Mouse (Mus musculus) kidney, embryonic 16.5 days (tissue): ENCODE measurements around the gene Smg9. TPM values are rescaled to one million over a fixed set of nuclear protein-coding genes. Genes with fewer than 3 reads are reported as not detected.

Experiments used
- ATAC-seq: fragments of 200-750 bp; cut with Nextera tagmentation; 2 replicates; pipeline ENCODE4 v1.8.0; 2017; ENCODE audit warnings: moderate TSS enrichment; ENCODE audit not compliant: low FRiP score, low TSS enrichment
- H3K27ac ChIP-seq: fragments of 300-500 bp; sonication (generic); 2 replicates; pipeline ENCODE4 v1.5.1; 2014; ENCODE audit warnings: low read length
- H3K27me3 ChIP-seq: fragments of 300-500 bp; sonication (generic); 2 replicates; pipeline ENCODE4 v1.6.1; 2014; ENCODE audit warnings: low read length, control low read depth, mixed read lengths; ENCODE audit not compliant: insufficient read depth
- H3K36me3 ChIP-seq: fragments of 300-500 bp; sonication (generic); 2 replicates; pipeline ENCODE4 v1.6.1; 2014; ENCODE audit warnings: low read length, control low read depth, mixed read lengths; ENCODE audit not compliant: insufficient read depth
- H3K4me1 ChIP-seq: fragments of 300-500 bp; sonication (generic); 2 replicates; pipeline ENCODE4 v1.6.1; 2014; ENCODE audit warnings: low read length, control low read depth, mixed read lengths; ENCODE audit not compliant: insufficient read depth
- H3K4me2 ChIP-seq: fragments of 300-500 bp; sonication (generic); replicated peaks from 2 replicates; pipeline ENCODE4 v1.6.1; 2014; ENCODE audit warnings: low read depth, low read length
- H3K4me3 ChIP-seq: fragments of 300-500 bp; sonication (generic); 2 replicates; pipeline ENCODE4 v1.5.1; 2014; ENCODE audit warnings: mild to moderate bottlenecking, low read length
- H3K9ac ChIP-seq: fragments of 300-500 bp; sonication (generic); replicated peaks from 2 replicates; pipeline ENCODE4 v1.6.1; 2014; ENCODE audit warnings: low read length
- H3K9me3 ChIP-seq: fragments of 300-500 bp; sonication (generic); 2 replicates; pipeline ENCODE4 v1.6.1; 2016; ENCODE audit warnings: low read length, control low read depth
- WGBS: fragments of 180-500 bp; shearing (Covaris S2); extraction: QIAGEN DNeasy Blood & Tissue Kit; methylation state at CpG from one replicate; pipeline ENCODE4 v1.1.7; 2014; 5-methylcytosine and 5-hydroxymethylcytosine counted together
- polyA plus RNA-seq: library from polyadenylated mRNA; unstranded; fragments of >200 nt; fragmentation: Nextera tagmentation; extraction: Ambion mirVana; gene quantifications from 2 replicates; pipeline ENCODE4 v1.2.1, GENCODE M21; 2015

The Smg9 gene
- polyA plus RNA-seq, 1 experiment from 2014 or later: 28.3 TPM

DNA sequence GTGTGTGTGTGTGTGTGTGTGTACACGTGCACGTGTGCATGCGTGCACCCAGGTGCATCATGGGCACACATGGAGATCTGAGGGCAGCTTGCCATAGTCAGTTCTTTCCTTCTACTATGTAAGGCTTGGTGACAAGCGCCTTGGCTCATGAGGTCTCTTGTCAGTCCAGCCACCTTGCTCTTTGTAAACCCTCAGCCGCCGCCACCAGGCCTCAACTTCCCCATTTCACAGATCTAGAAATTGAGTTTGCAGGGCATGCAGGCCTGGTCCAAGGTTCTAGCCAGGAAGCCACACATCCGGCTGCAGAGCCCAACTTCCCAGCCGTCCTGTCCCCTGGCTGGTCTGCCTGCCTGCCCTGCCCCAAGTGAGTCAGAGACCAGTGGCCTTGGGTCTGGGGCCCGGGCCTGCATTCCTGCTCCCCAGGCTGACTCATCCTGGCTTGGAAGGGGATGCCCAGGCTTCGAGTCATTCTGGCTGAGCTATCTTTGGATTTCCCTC lies 12.3 kb upstream of the Smg9 start:
- ATAC-seq: no peak
- no peak overlapping the region for H3K4me3 ChIP-seq

DNA sequence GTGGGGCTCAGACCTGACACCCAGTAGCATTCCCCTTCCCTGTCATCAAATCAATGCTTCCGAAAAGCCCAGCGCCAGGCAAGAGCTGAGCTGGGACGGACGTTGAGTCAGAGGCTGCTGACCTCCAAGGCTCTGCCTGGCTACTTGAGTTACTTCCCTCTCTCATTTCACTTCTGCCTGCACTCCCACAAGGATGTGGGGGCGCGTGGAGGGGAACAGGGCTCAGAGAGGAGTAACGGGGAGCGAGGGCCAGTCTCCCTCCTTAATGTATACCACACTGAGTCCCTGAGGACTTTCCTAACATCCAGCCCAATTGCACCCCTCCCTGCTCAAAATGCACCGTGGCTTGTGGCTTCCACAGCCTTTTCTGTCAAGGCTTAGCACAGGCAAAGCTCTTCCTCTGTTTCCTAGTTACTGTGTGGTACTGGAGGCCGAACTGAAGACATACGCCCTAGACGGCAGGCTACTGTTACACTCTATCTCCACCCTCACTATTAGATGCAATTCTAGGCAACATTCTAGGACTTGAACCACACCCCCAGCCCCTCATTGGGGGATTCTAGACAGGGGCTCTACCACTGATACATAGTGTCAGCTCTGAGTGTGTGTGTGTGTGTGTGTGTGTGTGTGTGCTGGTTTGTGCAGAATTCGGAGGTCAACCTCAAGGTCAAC lies 9.8 kb upstream of the Smg9 start:
- Histone ChIP-seq H3K36me3 (no peaks in the 10 kb centered on the region), H3K4me2 (no peak overlapping the region; the same call in 1 of the 2 replicates), H3K4me1 (peaks cover 34% of the 10 kb centered on the region), H3K4me3 (no peak overlapping the region), H3K9me3 (no peaks in the 10 kb centered on the region), H3K27ac (peak overlapping the region; percentile 67), H3K9ac (no peak overlapping the region), H3K27me3 (no peaks in the 10 kb centered on the region)
- ATAC-seq: 0 out of 2 replicates have a peak, but pooled peaks have one; percentile 24
- 31% methylated on average over 13 of the region's 13 CpGs for WGBS

More for the DNA sequence above, 12.3 kb upstream of the Smg9 start:
- no peak overlapping the region for H3K4me2 ChIP-seq
- WGBS: 82% methylated on average over 10 of the region's 10 CpGs
- no peak overlapping the region for H3K27ac ChIP-seq
- no peaks in the 10 kb centered on the region for H3K36me3 ChIP-seq
- H3K9me3 ChIP-seq: no peaks in the 10 kb centered on the region
- no peak overlapping the region for H3K9ac ChIP-seq
- peaks cover 29% of the 10 kb centered on the region for H3K4me1 ChIP-seq
- H3K27me3 ChIP-seq: no peaks in the 10 kb centered on the region

DNA sequence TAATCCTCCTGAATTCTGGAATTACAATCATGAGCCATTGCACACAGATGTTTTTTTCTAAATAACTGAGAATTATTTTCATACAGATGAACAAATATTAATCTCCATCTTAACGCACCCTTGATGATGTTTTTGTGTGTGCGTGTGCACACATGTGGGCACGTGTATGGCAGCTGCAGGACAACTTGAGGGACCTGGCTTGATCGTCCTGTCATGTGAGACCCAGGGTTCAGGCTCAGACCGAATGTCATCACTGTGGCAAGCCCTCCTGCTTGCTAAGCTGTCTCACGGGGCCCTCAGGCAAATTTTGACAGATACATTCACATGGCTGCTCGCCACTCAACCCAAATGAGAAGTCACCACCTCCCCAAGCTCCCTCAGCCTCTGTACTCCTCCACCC lies 8.9 kb upstream of the Smg9 start:
- no peaks in the 10 kb centered on the region for H3K36me3 ChIP-seq
- ATAC-seq: no peak
- H3K4me1 ChIP-seq: peaks cover 41% of the 10 kb centered on the region
- H3K9me3 ChIP-seq: no peaks in the 10 kb centered on the region
- H3K27ac ChIP-seq: peak overlapping the region; percentile 67
- 41% methylated on average over 7 of the region's 7 CpGs for WGBS
- H3K9ac ChIP-seq: no peak overlapping the region
- no peaks in the 10 kb centered on the region for H3K27me3 ChIP-seq
- H3K4me3 ChIP-seq: no peak overlapping the region
- H3K4me2 ChIP-seq: peak overlapping the region; percentile 46; the same call in 1 of the 2 replicates

DNA sequence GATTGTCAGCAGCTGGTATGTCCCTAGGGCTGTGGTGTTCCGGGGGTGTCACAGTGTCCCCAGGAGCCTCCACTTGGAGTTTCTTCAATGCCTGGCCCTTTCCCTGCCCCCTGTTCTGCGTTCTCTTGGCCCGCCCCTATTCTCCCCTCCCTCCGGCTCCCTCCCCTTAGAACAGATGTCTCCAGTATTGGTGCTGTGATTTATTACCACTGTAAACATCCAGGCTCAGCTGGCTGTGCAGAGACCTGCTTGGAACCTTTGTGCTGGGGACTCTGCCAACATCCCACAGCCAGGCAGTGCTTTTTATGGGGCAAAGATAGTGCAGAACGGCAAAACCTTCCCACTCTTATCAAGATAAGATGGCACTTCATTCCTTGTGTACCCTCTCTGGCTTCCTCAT lies 8.3 kb upstream of the Smg9 start:
- peak overlapping the region; percentile 74 for H3K27ac ChIP-seq
- peak overlapping the region; percentile 48; the same call in 1 of the 2 replicates for H3K9ac ChIP-seq
- H3K36me3 ChIP-seq: no peaks in the 10 kb centered on the region
- H3K27me3 ChIP-seq: no peaks in the 10 kb centered on the region
- peak; percentile 86 for ATAC-seq
- H3K4me2 ChIP-seq: peak overlapping the region; percentile 46
- H3K4me3 ChIP-seq: peak overlapping the region; percentile 29
- 1% methylated on average over 5 of the region's 5 CpGs for WGBS
- H3K4me1 ChIP-seq: peaks cover 41% of the 10 kb centered on the region
- H3K9me3 ChIP-seq: no peaks in the 10 kb centered on the region

DNA sequence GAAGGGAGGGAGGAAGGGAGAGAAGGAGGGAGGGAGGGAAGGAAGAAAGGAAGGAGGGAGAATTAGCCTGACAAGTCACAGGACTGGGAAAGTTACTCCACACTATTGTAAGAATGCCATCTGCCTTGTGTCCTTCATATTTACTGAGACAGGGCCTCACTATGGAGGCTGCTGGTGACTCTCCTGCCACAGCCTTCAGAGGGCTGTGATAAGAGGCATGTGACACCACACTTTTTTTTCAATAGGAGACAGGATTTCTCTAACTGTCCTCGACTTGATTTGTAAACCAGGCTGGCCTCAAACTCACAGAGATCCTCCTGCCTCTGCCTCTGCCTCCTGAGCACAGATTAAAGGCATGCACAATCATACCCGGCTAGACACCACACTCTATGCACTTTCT lies 7.7 kb upstream of the Smg9 start:
- no peak for ATAC-seq
- Histone ChIP-seq H3K9me3 (no peaks in the 10 kb centered on the region), H3K36me3 (no peaks in the 10 kb centered on the region), H3K4me2 (no peak overlapping the region), H3K27ac (peak overlapping the region; percentile 74), H3K27me3 (no peaks in the 10 kb centered on the region), H3K4me3 (no peak overlapping the region), H3K4me1 (peaks cover 41% of the 10 kb centered on the region), H3K9ac (0 out of 2 replicates have a peak overlapping the region, but pooled peaks have one; percentile 7)
- WGBS: 71% methylated on average over 2 of the region's 2 CpGs

DNA sequence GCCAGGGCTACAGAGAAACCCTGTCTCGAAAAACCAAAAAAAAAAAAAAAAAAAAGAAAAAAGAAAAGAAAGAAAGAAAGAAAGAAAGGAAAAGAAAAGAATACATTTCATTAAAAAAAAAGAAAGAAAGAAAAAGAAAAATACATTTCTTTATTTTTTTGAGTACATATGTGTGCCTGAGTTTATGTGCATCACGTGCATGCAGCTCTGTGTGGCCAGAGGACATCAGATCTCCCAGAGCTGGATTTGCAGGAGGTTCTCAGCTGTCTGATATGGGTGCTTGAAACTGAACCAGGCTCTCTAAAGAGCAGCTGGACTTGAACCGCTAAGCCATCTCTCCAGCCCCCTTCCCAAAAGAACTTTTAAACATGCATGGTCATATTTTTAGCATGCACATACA lies 5.4 kb upstream of the Smg9 start:
- H3K27ac ChIP-seq: peak overlapping the region; percentile 70; the same call in 1 of the 2 replicates
- H3K4me3 ChIP-seq: no peak overlapping the region
- H3K4me1 ChIP-seq: peaks cover 42% of the 10 kb centered on the region
- H3K27me3 ChIP-seq: no peaks in the 10 kb centered on the region
- H3K36me3 ChIP-seq: no peaks in the 10 kb centered on the region
- H3K9me3 ChIP-seq: no peaks in the 10 kb centered on the region
- ATAC-seq: no peak
- 73% methylated on average over 2 of the region's 3 CpGs for WGBS
- H3K9ac ChIP-seq: no peak overlapping the region
- H3K4me2 ChIP-seq: no peak overlapping the region

DNA sequence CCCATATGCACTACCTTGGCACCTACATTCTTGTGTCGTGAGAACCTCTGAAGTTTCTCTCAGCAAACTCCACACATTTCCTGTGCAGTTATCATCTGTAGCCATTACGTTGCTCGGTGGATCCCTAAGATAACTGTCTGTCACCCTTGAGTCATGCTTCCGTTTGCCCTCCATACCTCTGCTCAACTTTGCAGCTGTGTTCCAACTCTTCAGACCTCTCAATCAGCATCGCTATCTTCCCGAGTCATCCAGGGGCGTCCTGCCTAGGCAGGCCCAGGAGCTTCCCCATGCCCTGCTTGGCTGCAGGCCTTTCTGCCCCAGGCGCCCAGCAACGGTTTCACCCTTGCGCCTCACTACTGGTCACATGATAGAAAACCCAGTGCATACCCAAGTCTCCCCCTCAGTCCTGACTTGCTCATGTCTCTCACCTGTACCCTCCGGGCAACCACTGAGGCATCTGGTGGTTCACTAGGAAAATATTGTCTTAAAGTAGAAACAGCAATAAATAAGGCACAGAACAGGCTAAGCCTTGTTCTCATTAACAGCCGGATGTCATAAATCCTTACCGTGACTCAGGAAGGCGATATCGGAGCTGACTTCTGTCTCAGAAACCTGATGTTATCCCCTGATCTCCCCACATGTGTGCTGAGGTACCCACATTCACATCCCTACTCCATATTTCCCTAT lies 4.8 kb upstream of the Smg9 start:
- H3K27ac ChIP-seq: peak overlapping the region; percentile 70
- peaks cover 38% of the 10 kb centered on the region for H3K4me1 ChIP-seq
- no peak for ATAC-seq

DNA sequence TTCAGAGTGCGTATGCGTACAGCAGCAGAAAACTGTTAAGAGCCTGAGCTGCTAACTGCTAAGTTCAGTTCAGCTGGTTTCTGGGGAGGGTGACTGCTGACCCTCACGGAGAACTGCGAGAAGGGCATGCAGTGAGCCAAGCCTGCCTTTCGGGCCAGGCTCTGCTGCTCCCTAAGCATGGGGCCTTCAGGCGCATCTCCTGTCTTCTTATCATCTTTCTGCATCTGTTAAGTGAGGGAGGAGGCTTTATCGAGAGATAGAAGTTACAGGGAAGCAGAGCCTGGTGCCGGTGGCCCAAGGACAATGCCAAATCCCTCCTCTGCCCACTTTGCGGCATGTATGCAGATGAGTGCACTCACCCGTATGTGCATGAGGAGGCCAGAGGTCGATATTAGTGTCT lies 2.6 kb upstream of the Smg9 start:
- Histone ChIP-seq H3K9ac (0 out of 2 replicates have a peak overlapping the region, but pooled peaks have one; percentile 9), H3K27me3 (no peaks in the 10 kb centered on the region), H3K9me3 (no peaks in the 10 kb centered on the region), H3K36me3 (no peaks in the 10 kb centered on the region), H3K4me1 (peaks cover 25% of the 10 kb centered on the region), H3K4me2 (no peak overlapping the region), H3K27ac (peak overlapping the region; percentile 27; the same call in 1 of the 2 replicates), H3K4me3 (no peak overlapping the region)
- no peak for ATAC-seq
- WGBS: 71% methylated on average over 11 of the region's 11 CpGs

More for the DNA sequence above, 4.8 kb upstream of the Smg9 start:
- Histone ChIP-seq H3K4me2 (no peak overlapping the region), H3K36me3 (no peaks in the 10 kb centered on the region), H3K9me3 (no peaks in the 10 kb centered on the region), H3K27me3 (no peaks in the 10 kb centered on the region), H3K9ac (0 out of 2 replicates have a peak overlapping the region, but pooled peaks have one; percentile 5), H3K4me3 (no peak overlapping the region)
- 23% methylated on average over 15 of the region's 15 CpGs for WGBS

DNA sequence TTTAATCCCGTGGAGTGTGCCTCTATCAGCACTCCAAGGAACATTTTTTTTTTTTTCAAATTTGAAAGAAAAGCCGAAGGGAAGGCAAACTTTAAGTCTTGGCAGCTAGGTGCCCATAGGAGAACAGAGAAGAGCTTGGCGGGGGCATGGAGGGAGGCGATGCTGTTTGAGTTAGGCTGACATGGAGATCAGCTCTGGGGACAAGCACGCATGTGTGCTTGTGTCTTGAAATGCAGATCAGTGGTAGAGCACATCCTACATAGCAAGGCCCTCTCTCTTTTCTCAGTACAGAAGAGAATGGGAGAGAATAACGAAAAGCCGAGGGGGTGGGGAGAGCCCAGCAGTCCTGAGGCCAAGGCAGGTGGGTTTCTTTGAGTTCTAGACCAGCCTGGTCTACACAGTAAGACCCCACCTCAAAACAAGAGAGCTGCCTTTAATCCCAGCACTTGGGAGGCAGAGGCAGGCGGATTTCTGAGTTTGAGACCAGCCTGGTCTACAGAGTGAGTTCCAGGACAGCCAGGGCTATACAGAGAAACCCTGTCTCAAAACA lies 980 bp upstream of the Smg9 start:
- no peak overlapping the region for H3K4me2 ChIP-seq
- 96% methylated on average over 8 of the region's 8 CpGs for WGBS
- no peak overlapping the region for H3K4me3 ChIP-seq
- H3K4me1 ChIP-seq: peaks cover 24% of the 10 kb centered on the region
- H3K27ac ChIP-seq: no peak overlapping the region
- H3K9ac ChIP-seq: no peak overlapping the region
- H3K9me3 ChIP-seq: peaks cover 7% of the 10 kb centered on the region; the same call in 1 of the 2 replicates
- no peaks in the 10 kb centered on the region for H3K27me3 ChIP-seq
- ATAC-seq: no peak
- H3K36me3 ChIP-seq: peaks cover 14% of the 10 kb centered on the region
